8 mouse cellular contexts compared by ENCODE assay signal in genomic region chr7:67463565-67463964, GRCm38 (mm10).
DNase-seq lines count a peak whose midpoint lies in the region; ATAC-seq and TF ChIP-seq lines count a peak whose summit lies in the region.

No protein-coding gene starts in this region.

- H3K27ac ChIP-seq in heart, postnatal 0 days (ENCODE audit: low read depth): peak overlapping the region; percentile 68
- peak overlapping the region; percentile 56 for H3K27ac ChIP-seq in limb, embryonic 10.5 days

- DNase-seq in urinary bladder, postnatal 14 days (ENCODE audit: low spot score): peak; percentile 41
- no peak for DNase-seq in urinary bladder, postnatal 10 days (ENCODE audit: low spot score)
- peak; percentile 79 for DNase-seq in heart, postnatal 0 days (ENCODE audit: low spot score)
- DNase-seq in limb, embryonic 10.5 days (ENCODE audit: low spot score): no peak
- DNase-seq in monocyte, adult 2 months (ENCODE audit: low read depth in 1 of 2, low spot score in 2 of 2): peak; percentile 62 to 63
- no peak for DNase-seq in right cerebral cortex, postnatal 14 days
- DNase-seq in gastrocnemius, adult 8-10 months (ENCODE audit: low spot score in 2 of 2): no peak
- DNase-seq in c-Kit-positive CD71-positive TER-119-positive erythroid progenitor cells, embryonic 14.5 days (ENCODE audit: low spot score): no peak

- TF ChIP-seq CTCF in heart, postnatal 0 days (IDR thresholded peaks at IDR 0.05; ENCODE audit: low read depth): no peak

- H3K27me3 ChIP-seq in heart, postnatal 0 days (ENCODE audit: control insufficient read depth, insufficient read depth, low read length): no peaks in the 10 kb centered on the region
- 0 out of 2 replicates have a peak, but pooled peaks cover 4% of the 10 kb centered on the region for H3K27me3 ChIP-seq in limb, embryonic 10.5 days (ENCODE audit: low read depth, poor library complexity, severe bottlenecking)

- H3K9me3 ChIP-seq in heart, postnatal 0 days (replicated peaks; ENCODE audit: control insufficient read depth, low read length): no peaks in the 10 kb centered on the region
- H3K9me3 ChIP-seq in limb, embryonic 10.5 days (replicated peaks): no peaks in the 10 kb centered on the region

- ATAC-seq in heart, postnatal 0 days (ENCODE audit: insufficient read depth, low read depth): peak; percentile 72

- H3K36me3 ChIP-seq in heart, postnatal 0 days (replicated peaks; ENCODE audit: control insufficient read depth, insufficient read depth, low read length): no peaks in the 10 kb centered on the region
- H3K36me3 ChIP-seq in limb, embryonic 10.5 days: no peaks in the 10 kb centered on the region

- 0 out of 2 replicates have a peak, but pooled peaks have one; percentile 53 for TF ChIP-seq EP300 in heart, postnatal 0 days (IDR thresholded peaks at IDR 0.05; ENCODE audit: low read depth)

- H3K4me2 ChIP-seq in heart, postnatal 0 days (ENCODE audit: low read depth, low read length): no peak overlapping the region

- H3K4me3 ChIP-seq in heart, postnatal 0 days (ENCODE audit: low read depth, low read length): no peak overlapping the region
- H3K4me3 ChIP-seq in limb, embryonic 10.5 days: no peak overlapping the region

- 22% methylated on average over 7 of the region's 7 CpGs for WGBS in heart, postnatal 0 days
- whole genome bisulfite sequencing in limb, embryonic 10.5 days: 15% methylated on average over 7 of the region's 7 CpGs

- H3K9ac ChIP-seq in heart, postnatal 0 days (replicated peaks; ENCODE audit: low read depth, low read length): no peak overlapping the region

- H3K4me1 ChIP-seq in heart, postnatal 0 days (ENCODE audit: control insufficient read depth, insufficient read depth): peaks cover 55% of the 10 kb centered on the region
- peaks cover 22% of the 10 kb centered on the region for H3K4me1 ChIP-seq in limb, embryonic 10.5 days

Comparison
In these comparisons a context has a peak if more than half of its experiments do, and no peak if none do; other contexts are left out.
1. DNase-seq: peak in urinary bladder, postnatal 14 days (single experiment), heart, postnatal 0 days (single experiment) and monocyte, adult 2 months (2 of 2); none in urinary bladder, postnatal 10 days (single experiment), limb, embryonic 10.5 days (single experiment), right cerebral cortex, postnatal 14 days (single experiment), gastrocnemius, adult 8-10 months (0 of 2) and c-Kit-positive CD71-positive TER-119-positive erythroid progenitor cells, embryonic 14.5 days (single experiment).